Mouse (Mus musculus): ENCODE data around the gene Ano6.

Gene Ano6

GRCm38 (mm10) chr15:95890368-95890767 is 99.7 kb downstream of the Ano6 start:
- DNase-seq (ENCODE audit: low spot score), result no peak

DNA sequence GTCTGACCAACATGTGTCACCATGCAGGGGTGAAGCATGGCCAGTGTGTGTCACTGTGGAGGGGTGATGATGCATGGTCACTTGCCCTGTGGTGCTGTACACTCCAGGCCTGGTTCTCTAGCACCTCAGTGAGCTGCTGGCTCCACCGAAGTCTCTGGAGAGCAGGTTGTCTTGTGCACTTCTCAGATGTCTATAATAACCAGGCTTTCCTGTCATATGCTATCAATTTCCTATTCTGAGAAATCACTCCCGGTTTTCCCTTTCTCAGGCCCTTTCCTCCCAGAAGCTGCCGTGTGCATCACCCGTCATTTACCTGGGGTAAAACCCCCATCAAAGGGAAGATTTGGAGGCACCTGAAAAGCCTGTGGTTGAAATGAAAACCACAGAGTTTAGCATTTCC is 101.5 kb downstream of the Ano6 start:
- no peak for DNase-seq (ENCODE audit: low spot score)

GRCm38 (mm10) chr15:95892929-95893328 is 102.3 kb downstream of the Ano6 start:
- no peak for DNase-seq (ENCODE audit: low spot score)

GRCm38 (mm10) chr15:95895699-95896098 is 105.1 kb downstream of the Ano6 start:
- DNase-seq (ENCODE audit: low spot score), result no peak

DNA sequence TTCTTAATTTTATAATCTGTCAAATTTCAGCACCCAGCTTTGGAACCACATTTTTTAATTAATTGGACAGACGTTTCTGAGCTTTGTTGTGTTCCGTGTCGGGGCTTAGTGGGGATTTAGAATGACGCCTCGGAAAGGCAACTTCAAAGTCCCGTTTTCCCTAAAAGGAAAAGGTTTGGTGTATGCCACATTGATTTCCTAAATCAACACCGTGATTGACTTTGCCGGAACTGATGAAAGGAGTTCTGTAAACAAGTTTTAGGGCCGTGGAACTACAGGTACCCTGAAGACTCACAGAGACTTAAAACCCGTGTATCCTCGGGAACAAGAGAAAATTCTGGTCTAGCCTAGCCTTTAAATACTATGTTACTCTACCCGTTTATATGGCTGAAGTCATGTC is 107.0 kb downstream of the Ano6 start:
- no peak for DNase-seq (ENCODE audit: low spot score)

DNA sequence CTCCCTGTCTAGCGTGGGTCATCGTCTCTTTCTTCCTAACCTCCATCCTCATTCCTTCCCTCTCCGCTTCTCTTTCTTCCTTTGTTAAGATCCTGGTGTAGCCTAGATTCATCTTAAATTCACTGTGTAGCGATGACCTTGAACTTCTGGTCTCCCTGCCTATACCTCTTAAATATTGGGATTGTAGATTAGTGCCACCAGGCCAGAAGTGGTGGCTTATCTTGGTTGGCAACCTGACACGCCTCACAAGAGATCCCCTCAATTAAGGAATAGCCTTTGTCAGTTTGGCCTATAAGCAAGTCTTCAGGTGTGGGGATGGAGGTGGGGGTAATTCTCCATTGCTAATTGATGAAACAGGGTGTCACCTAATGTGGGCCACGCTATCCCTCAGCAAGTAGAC is 107.8 kb downstream of the Ano6 start:
- no peak for DNase-seq (ENCODE audit: low spot score)

DNA sequence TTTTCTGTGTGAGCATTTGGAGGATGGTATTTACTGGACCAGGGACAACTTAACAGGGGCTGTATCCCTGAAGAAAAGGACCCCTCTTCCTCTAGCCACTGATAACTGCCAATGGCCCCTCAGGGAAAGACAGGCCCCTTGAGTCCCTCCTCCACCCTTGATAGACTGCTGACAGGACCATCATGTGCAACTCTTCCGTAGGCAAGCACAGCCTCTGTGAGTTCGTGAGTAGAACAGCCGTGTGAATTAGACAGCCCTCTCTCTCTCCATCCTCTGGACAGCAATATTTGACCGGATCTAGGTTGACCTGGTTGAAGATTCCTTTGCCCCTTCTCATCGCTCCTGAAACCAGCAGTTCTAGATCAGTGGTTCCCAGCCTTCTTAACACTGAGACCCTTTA is 111.8 kb downstream of the Ano6 start:
- DNase-seq (ENCODE audit: low spot score), result no peak

GRCm38 (mm10) chr15:95904247-95904646 is 113.6 kb downstream of the Ano6 start:
- DNase-seq (ENCODE audit: low spot score), result no peak

- no peak for DNase-seq (ENCODE audit: low spot score)
Measured at GRCm38 (mm10) chr15:95906017-95906749, 115.5 kb downstream of the Ano6 start.

DNA sequence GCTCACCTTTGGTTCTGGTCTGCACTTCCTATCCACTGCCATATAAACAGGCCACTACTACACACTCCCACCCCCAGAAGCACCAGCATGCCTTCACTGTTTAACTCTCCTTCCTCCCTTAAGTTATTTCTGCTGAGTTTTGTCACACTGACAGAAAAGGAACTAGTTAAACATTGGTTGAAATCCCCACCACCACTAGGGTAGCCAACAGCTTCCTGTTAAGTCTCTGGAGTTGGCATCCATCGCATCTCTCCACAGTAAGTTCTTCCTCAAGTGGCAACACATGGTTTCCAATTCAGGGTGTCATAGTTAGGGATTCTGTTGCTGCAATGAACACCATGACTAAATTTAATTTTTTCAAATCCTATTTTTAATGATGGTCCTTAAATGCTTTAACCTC is 116.2 kb downstream of the Ano6 start:
- DNase-seq (ENCODE audit: low spot score), result no peak

DNA sequence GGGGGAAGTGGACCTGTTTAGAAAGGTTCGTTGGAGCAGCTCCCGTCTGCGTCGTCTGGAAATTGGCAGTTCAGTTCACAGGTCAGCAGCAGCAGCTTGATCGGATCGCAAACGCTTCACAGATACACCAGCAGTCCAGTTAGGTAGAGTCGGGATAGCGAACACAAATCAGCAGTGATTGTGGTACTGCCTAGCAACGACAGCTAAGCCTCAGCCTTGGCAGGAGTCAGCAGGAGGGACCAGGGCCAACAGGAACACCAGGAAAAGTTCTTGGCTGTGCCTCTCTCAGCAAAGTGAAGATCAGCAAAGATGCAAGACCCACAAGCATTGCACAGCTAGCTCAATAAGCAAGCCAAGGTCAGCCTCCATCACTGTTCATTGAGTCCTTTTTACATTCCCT is 116.7 kb downstream of the Ano6 start:
- DNase-seq (ENCODE audit: low spot score), result no peak

DNA sequence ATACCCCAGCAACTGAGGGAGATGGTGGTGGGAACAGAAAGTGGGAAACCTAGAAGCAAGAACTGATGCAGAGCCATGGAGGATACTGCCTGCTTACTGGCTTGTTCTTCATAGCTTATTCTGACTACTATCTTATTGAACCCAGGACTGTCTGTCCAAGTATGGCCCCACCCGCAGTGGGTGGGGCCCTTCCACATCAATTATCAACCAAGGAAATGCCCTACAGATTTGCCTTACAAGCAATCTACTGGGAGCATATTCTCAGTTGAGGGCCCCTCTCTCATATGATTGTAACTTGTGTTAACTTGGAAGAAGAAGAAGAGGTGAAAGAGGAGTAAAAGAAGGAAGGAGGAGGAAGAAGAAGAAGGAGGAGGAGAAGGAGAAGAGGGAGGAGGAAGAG is 117.3 kb downstream of the Ano6 start:
- no peak for DNase-seq (ENCODE audit: low spot score)

GRCm38 (mm10) chr15:95910099-95910780 is 119.6 kb downstream of the Ano6 start:
- no peak for DNase-seq (ENCODE audit: low spot score)

GRCm38 (mm10) chr15:95914963-95915362 is 124.3 kb downstream of the Ano6 start:
- DNase-seq (ENCODE audit: low spot score), result no peak

- no peak for DNase-seq (ENCODE audit: low spot score)
Measured at GRCm38 (mm10) chr15:95915477-95915876, 124.8 kb downstream of the Ano6 start.

- no peak for DNase-seq (ENCODE audit: low spot score)
Measured at GRCm38 (mm10) chr15:95917330-95917729, 126.7 kb downstream of the Ano6 start.

DNA sequence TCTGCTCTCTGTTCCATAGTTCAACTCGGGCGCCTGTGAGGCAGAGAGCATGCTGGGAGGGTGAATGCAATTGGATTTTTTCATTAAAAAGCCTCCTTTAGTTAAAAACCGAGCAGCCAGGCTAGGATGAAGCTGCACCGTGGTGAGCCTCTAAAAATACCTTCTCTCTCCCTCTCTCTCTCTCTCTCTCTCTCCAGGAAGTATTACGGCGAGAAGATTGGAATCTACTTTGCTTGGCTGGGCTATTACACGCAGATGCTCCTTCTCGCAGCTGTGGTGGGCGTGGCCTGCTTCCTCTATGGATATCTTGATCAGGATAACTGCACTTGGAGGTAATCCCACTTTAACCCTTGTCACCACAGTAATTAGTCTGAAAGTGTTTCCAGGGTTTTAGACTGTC is 129.4 kb downstream of the Ano6 start:
- DNase-seq (ENCODE audit: low spot score), result peak; percentile 64

- DNase-seq (ENCODE audit: low spot score), result no peak
Measured at GRCm38 (mm10) chr15:95921072-95921471, 130.4 kb downstream of the Ano6 start.

GRCm38 (mm10) chr15:95921639-95922038 is 131.0 kb downstream of the Ano6 start:
- DNase-seq (ENCODE audit: low spot score), result no peak

DNA sequence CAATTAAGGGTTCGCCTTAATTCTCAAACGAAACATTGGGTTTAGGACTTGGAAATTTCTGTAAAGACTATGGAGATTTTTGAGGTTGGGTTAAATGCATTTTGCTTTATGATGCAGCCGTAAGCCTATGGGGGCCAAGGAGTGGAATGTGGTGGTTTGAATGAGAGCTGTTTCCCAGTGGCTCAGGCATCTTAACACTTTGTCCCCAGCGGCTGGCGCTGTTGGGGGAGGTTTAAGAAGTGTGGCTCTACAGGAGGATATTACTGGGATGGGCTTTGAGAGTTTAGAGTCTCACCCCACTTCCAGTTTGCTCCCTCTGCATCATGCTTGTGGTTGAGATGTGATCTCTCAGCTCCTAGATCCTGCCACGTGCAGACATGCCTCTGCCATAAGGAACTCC is 131.9 kb downstream of the Ano6 start:
- DNase-seq (ENCODE audit: low spot score), result no peak

- DNase-seq (ENCODE audit: low spot score), result no peak
Measured at GRCm38 (mm10) chr15:95925334-95925986, 134.8 kb downstream of the Ano6 start.

- no peak for DNase-seq (ENCODE audit: low spot score)
Measured at GRCm38 (mm10) chr15:95929087-95929486, 138.4 kb downstream of the Ano6 start.
